Mouse (Mus musculus): ENCODE measurements around the gene Olfr142. TPM values are rescaled to one million over a fixed set of nuclear protein-coding genes. Genes with fewer than 3 reads are reported as not detected.
"Not testable (repeated sequence)": the region's sequence is repeated elsewhere in the genome, so short reads cannot be mapped to it uniquely, and the experiment has no call there.

Olfr142 gene
- total RNA-seq (2021), result not detected

GRCm38 (mm10) chr2:90257492-90257891 is at the start of gene Olfr142:
Olfr142 (minus strand) TSS chr2:90257592.
- DNase-seq, result no peak

- DNase-seq, result no peak
Measured at GRCm38 (mm10) chr2:90292741-90293140, 35.3 kb upstream of the Olfr142 start, which contains the start of gene Olfr1272. Olfr1272 (minus strand) TSS chr2:90292841.

GRCm38 (mm10) chr2:90270932-90271331 is 13.5 kb upstream of the Olfr142 start, which contains the start of gene Olfr1271:
Olfr1271 (minus strand) TSS chr2:90271032.
- no peak for DNase-seq

GRCm38 (mm10) chr2:90224393-90224792 is 33.0 kb downstream of the Olfr142 start, which contains the start of gene Olfr1506:
Olfr1506 (minus strand) TSS chr2:90224493.
- DNase-seq, result not testable (repeated sequence)

Other genes starting within 250 kb of the Olfr142 start
- not detected for gene Olfr1263, start 245.5 kb downstream of the Olfr142 start, total RNA-seq (2021)
- gene Olfr1264, start 232.0 kb downstream of the Olfr142 start, total RNA-seq (2021), result not detected
- gene Olfr1265, start 222.3 kb downstream of the Olfr142 start, total RNA-seq (2021), result not detected
- gene Olfr140, start 194.0 kb downstream of the Olfr142 start, total RNA-seq (2021), result not detected
- not detected for gene Olfr1269, start 136.2 kb downstream of the Olfr142 start, total RNA-seq (2021)
- gene Olfr32, start 115.3 kb downstream of the Olfr142 start, total RNA-seq (2021), result not detected
- gene Olfr1270, start 104.5 kb downstream of the Olfr142 start, total RNA-seq (2021), result not detected
- gene Olfr1506, start 33.1 kb downstream of the Olfr142 start, total RNA-seq (2021), result under 1 TPM in 1 of 2 experiments, not detected in 1; 0.22 TPM
- not detected for gene Olfr1271, start 13.4 kb upstream of the Olfr142 start, total RNA-seq (2021)
- not detected for gene Olfr1272, start 35.2 kb upstream of the Olfr142 start, total RNA-seq (2021)
- not detected for gene Gm13769, start 64.6 kb upstream of the Olfr142 start, total RNA-seq (2021)
- gene Olfr1274-ps, start 141.1 kb upstream of the Olfr142 start, total RNA-seq (2021), result not detected